Mouse (Mus musculus) retina, postnatal 1 day (tissue): ENCODE measurements at regions not wholly inside any gene's neighbourhood (a gene's known extent, or its start where the extent isn't known, plus 50 kb on each side); places are given as distances from the start of the nearest gene placed in this dataset.
A peak's percentile ranks its signal among the peaks of the same experiment; 100 is the strongest.

Experiments
- DNase-seq: peaks from one replicate; pipeline ENCODE4 v3.0.0-alpha.2; 2012

DNA sequence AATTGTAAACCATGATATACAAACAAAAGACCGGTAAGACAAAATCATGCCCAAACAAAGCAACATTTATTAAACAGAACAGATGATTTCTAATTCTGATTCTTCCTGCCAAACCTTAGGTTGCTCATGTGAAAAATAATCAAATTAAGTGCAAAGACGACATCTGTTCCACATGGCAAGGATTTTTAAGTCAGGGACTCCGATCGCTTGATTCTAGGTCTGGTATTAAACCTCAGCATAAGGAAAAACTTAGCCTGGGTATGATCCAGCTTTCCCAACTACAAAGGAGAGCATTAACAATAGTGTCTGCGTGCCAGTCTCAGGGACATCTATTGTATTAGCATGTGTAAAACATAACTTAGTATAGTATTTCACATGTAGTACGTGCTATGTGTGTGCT is 181.8 kb upstream of the Rnpc3 start:
- no peak for DNase-seq

DNA sequence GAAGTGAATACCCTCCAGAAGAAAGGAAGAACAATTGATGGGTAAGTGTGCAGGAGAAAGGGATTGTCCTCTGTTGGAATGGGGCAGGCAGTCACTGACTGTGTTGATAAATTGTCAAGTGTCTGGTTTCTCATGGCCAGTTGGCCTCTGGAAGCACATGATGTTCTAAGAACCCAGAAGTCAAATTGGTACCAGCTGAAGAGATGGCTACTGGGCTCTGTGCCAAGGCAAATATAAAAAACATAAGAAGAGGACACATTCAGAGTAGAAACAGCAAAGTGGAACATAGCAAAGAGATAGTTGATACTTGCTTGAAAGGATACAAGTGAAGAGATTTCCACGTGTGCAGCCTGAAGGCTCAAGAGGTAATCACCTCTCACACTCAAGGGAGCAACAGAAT is 170.9 kb upstream of the Col11a1 start:
- no peak for DNase-seq

DNA sequence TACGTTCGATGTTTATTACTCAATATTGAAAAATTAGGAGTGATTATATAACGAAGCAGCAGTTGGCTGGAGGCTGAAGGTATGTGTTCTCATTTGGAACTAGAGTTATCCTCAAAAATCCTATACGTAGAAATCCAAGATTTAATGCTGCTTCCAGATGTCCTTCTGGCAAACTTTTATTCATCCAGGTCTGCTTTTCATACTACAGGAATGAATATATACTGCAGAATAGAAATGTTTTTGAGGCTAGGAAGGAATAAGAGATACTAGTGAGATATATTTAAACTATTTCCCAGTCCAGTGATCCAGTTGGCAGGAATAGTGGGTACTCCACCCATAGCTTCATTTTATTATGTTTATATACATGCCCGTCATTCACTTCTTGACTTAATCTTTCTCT is 170.3 kb upstream of the Col11a1 start:
- no peak for DNase-seq

DNA sequence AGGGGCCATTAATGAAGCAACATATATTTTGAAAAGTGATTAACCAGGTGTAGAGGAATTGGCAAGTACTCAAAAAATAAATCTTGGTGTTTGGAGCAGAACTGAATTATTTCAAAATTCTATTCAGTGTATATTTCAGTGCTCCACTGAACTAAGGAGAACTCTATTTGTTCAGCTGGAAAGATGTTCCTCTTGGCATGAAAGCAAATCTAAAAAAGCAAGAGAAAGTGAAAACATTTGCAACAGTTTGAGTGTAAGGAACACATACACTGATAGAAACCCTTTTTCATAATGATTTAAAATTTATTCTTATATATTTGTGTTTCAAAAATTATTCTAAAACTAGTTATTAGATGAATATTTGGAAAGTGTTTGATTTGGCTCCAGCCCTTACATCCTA is 169.9 kb upstream of the Col11a1 start:
- DNase-seq = no peak

DNA sequence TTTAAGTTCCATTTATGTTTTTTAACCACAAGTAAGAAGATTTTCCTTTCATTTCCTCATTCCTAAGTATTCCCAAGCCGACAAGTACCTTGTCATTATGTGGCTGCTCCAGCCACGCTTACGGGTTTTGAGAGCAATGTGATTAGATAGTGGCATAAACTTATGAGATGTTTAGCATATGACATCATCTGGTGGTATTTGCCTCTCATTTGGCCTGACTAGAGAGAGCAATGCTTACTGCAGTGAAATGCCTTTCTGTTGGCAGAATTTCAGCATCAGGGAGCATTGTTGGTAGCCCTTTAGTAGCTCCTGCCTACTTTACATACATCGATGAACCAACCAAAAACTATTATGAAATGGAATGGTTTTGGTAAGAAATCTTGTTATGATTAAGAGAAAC is 157.1 kb upstream of the Col11a1 start:
- no peak for DNase-seq

DNA sequence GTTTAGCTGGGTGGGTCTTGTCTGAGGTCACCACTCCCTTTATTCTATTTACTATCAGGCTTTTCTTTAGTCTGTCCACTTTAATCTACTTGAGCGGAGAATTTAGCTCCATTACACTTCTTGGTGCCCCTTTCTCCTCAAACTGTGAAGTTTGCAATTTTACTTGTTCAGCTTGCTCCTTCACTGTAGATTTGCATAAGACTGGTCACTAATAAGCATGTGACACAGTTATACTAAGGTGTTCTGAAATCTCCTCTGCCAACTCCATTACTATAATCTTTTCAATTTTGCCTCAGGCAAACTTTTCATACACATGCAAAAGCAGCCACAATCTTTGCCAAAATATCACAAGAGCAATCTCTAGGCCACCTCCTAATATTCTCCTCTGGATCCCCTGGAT is 125.2 kb upstream of the Col11a1 start:
- no peak for DNase-seq

DNA sequence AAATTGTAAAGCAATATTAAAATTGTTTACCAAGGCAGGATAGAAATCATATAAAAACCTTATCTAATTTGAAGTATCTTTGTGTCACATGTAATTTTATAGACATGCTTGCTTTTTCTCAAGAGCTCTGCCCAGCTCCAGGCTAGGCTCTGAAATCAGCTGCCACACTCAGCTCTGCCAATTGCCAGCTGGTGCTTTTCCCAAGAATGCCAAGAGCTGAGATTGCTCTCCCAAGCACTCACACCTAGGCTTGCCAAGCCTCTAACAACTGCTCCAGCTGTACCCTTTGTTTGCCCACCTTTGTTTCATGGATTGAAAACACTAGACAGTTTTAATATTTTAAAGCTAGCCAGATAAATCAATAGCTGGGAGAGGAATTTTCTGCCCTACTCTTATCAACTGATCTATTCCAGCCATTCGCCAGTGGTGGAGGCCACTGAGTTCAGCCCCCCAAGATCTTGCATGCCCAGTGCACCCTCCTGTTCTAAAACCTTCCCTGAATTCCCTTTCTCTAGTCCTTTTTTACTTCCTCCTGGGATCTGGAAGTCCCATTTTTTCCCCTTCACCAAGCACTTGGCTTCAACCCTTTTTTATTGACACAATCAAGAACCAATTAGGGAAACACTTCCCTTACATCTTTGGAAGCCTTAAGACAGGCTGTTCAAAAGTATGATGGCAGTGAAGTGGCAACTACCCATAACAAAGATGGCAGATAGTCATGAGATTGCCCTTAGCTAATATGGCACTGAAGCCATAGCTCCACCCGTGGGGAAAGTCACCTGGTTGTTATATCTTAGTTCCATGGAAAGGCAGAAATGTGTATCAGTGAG is 110.8 kb upstream of the Col11a1 start:
- DNase-seq = peak; percentile 6

DNA sequence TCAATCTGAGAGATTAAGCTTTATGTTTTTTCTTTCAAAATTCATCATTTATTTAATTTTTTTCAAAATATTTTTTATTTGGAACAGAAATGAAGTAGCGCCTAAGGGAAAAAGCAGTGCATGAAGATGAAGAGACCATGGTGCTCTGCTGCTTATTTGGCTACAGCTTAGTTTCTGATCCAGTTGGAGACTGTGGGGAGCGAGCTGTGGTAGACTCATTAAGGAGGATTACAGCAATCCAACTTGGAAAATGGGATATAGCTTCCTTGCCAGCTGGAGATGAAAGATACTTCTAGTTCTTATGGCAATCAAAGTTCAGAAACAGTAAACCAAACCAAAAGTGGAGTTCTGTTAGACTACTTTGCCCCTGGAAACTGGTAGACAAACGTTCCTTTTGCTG is 98.8 kb upstream of the Col11a1 start:
- DNase-seq = no peak

DNA sequence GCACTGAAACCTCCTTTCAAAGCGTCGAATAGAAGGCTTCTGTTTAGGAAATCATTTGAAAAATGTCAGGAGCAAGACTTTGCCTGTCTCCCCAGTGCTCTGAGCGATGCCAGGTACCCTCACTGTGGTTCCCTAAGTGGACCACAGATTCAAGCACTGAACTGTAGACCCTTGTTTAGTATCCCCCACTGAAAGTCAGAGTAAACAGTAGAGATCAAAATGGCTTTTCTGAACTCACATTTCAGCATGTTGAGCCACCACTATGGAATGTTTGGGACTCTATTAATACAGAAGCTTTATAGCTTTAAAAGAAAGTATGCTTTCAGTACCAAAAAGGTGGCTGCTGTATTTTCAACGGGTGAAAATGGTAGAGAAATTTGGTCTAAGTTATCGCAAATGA is 79.8 kb upstream of the Col11a1 start:
- DNase-seq = no peak

DNA sequence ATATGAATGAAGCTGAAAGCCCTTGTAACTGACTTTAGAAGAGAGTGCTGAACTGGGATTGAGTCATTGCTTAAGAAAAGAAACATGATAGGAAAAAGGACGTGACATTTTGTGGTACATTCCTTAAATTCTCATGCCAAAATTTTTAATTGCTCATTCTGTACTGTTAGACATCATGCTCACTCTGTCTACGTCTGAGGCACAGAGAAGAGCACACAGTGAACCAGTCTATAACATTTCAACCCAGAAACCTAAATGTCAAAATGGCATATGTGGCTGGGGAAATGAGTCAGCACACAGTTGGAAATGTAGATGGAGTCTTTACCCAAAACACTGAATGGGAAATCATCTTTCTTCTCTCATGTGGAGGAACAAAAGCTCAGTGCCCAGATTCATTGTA is 77.9 kb upstream of the Col11a1 start:
- DNase-seq = no peak

DNA sequence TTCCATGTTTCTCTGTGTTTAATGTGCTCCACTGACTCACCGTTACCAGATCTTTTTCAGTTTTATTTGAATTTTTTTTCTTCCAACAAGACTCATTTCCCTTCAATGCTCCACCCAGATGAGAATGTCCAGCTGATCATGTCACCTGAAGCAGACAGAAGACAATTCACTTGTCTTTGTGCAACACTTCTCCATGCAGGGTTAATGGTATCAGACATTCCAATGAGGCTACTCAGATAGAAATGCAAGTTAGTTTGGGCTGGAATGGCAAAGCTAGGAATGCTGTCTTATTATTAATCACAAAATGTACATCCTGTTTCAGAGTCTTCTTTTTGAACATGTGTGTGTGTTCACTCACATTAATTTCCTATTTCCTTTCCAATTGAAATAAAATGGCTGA is 77.2 kb upstream of the Col11a1 start:
- DNase-seq = no peak

DNA sequence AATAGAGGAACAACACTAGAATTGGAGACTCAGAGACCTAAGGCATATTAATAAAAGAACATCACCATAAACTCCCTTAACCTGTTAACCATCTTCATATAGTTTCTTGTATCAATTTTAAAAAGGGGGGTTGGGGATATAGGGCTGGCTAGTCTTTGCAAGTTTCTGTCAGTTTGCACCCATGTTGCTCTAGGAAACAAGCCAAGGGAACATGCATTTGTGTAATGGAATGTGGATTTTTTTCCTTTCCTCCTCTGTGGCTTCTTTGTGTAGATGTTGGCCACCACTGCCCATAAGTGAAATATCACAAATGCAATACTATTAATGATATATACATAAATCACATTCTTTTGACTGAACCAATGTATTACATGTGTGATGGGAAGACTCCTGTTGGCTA is 75.9 kb upstream of the Col11a1 start:
- no peak for DNase-seq

GRCm38 (mm10) chr3:113960080-113960479 is 70.3 kb upstream of the Col11a1 start:
- no peak for DNase-seq
